Mouse (Mus musculus) lung, postnatal 0 days (tissue): Measurements from ENCODE around the gene Brf1. TPM values are rescaled to one million over a fixed set of nuclear protein-coding genes. Genes with fewer than 3 reads are reported as not detected.
A peak's percentile ranks its signal among the peaks of the same experiment; 100 is the strongest.

Source experiments
- ATAC-seq: fragments of 200-750 bp; cut with Nextera tagmentation; 2 replicates; pipeline ENCODE4 v1.8.0; 2017; ENCODE audit warnings: moderate library complexity
- DNase-seq: peaks from one replicate; pipeline ENCODE4 v3.0.0-alpha.2; 2016; ENCODE audit warnings: low spot score
- H3K27ac ChIP-seq: fragments of 300-500 bp; sonication (generic); 2 replicates; pipeline ENCODE4 v1.5.1; 2014; ENCODE audit warnings: antibody characterized with exemption, mild to moderate bottlenecking, low read length, mixed read lengths
- H3K27me3 ChIP-seq: fragments of 300-500 bp; sonication (generic); replicated peaks from 2 replicates; pipeline ENCODE4 v1.6.1; 2014; ENCODE audit warnings: low read length, mixed read lengths; ENCODE audit not compliant: insufficient read depth
- H3K36me3 ChIP-seq: fragments of 300-500 bp; sonication (generic); 2 replicates; pipeline ENCODE4 v1.6.1; 2014; ENCODE audit warnings: low read length, mixed read lengths; ENCODE audit not compliant: insufficient read depth
- H3K4me1 ChIP-seq: fragments of 300-500 bp; sonication (generic); 2 replicates; pipeline ENCODE4 v1.6.1; 2014; ENCODE audit warnings: antibody characterized with exemption, low read depth, low read length, mixed read lengths; ENCODE audit not compliant: insufficient read depth
- H3K4me2 ChIP-seq: fragments of 300-500 bp; sonication (generic); replicated peaks from 2 replicates; pipeline ENCODE4 v1.6.1; 2014; ENCODE audit warnings: low read depth, mild to moderate bottlenecking, low read length, moderate library complexity, mixed read lengths
- H3K4me3 ChIP-seq: fragments of 300-500 bp; sonication (generic); 2 replicates; pipeline ENCODE4 v1.5.1; 2014; ENCODE audit warnings: low read depth, low read length
- H3K9ac ChIP-seq: fragments of 300-500 bp; sonication (generic); replicated peaks from 2 replicates; pipeline ENCODE4 v1.6.1; 2014; ENCODE audit warnings: low read depth, mild to moderate bottlenecking
- H3K9me3 ChIP-seq: fragments of 300-500 bp; sonication (generic); 2 replicates; pipeline ENCODE4 v1.6.1; 2016; ENCODE audit warnings: low read length, mixed read lengths
- CTCF ChIP-seq: IDR thresholded peaks from 2 replicates; pipeline ENCODE4 v1.5.1; 2016; ENCODE audit warnings: antibody characterized with exemption, mild to moderate bottlenecking
- EP300 ChIP-seq: IDR thresholded peaks from 2 replicates; pipeline ENCODE4 v1.6.1; 2016; ENCODE audit warnings: antibody characterized with exemption, mild to moderate bottlenecking, control low read depth
- WGBS: fragments of 180-500 bp; shearing (Covaris S2); extraction: QIAGEN DNeasy Blood & Tissue Kit; methylation state at CpG from one replicate; pipeline ENCODE4 v1.1.7; 2014; 5-methylcytosine and 5-hydroxymethylcytosine counted together
- polyA plus RNA-seq: library from polyadenylated mRNA; unstranded; fragments of >200 nt; fragmentation: Nextera tagmentation; extraction: Ambion mirVana; gene quantifications from 2 replicates; pipeline ENCODE4 v1.2.1, GENCODE M21; 2015

The Brf1 gene
- polyA plus RNA-seq, 1 experiment from 2014 or later: 38.8 TPM

GRCm38 (mm10) chr12:112955800-112956199, 44.7 kb downstream of the Brf1 start:
- H3K9me3 ChIP-seq: no peaks in the 10 kb centered on the region
- TF ChIP-seq CTCF: peak; percentile 95
- no peak for TF ChIP-seq EP300
- H3K4me2 ChIP-seq: no peak overlapping the region
- 39% methylated on average over 4 of the region's 4 CpGs for WGBS
- peaks cover 10% of the 10 kb centered on the region for H3K4me1 ChIP-seq
- no peak overlapping the region for H3K9ac ChIP-seq
- ATAC-seq (peak; percentile 50), DNase-seq (peak; percentile 76)
- no peaks in the 10 kb centered on the region for H3K27me3 ChIP-seq
- peaks cover 13% of the 10 kb centered on the region for H3K36me3 ChIP-seq
- H3K4me3 ChIP-seq: no peak overlapping the region
- no peak overlapping the region for H3K27ac ChIP-seq

DNA sequence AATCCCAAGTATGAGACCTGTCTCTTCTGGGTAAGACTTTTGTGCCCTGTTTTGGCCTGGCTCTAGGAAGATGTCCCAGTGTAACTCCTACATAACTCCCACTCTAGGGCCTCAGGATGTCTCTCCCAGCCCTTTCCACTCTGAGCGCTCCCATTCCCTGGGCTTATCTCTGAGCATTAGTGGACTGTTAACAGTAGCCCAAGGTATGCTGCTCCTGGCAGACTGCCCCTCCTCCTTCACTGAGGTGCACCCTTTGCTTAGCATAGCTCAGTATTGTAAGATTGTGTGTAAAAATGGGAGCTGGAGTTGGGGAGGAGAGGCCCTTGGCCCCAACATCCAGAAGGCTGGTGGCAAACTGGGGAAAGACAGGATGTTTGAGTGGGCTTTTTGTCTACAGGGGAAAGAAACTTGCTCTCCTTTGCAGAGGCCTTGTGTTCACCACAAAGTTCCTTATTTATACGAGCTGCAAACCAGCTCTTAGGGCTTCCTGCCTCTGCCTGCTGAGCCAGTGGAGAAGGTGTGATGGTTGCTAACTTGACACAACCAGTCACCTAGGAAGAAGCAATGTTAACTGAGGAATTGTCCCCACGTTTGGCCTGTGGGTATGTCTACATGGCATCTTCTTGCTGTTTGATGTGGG, 47.5 kb downstream of the Brf1 start:
- DNase-seq (no peak), ATAC-seq (no peak)
- Histone ChIP-seq H3K4me2 (no peak overlapping the region), H3K4me1 (peaks cover 19% of the 10 kb centered on the region), H3K9me3 (no peaks in the 10 kb centered on the region), H3K36me3 (no peaks in the 10 kb centered on the region), H3K27ac (peak overlapping the region; percentile 62), H3K9ac (no peak overlapping the region), H3K27me3 (no peaks in the 10 kb centered on the region), H3K4me3 (no peak overlapping the region)
- 49% methylated on average over 3 of the region's 3 CpGs for WGBS
- TF ChIP-seq CTCF (no peak), EP300 (no peak)

DNA sequence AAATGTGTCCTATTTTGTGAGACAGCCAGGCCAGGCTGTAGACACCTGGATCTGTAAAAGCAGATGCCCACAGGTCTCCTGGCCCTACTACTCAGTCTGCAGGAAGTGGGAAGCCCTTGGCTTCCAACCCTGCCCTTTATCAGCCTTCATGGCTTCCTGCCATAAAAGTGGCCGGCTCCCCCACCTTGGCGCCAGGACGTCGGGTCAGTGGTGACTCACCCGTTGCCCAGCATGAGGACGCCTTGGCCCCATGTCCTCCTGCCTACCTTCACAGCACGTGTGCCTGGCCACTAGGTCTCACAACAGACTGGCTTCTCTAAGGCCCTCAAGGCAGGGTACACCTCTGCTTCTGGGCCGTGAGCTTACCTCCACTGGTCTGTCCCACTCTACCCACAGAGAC, 48.1 kb downstream of the Brf1 start:
- H3K9me3 ChIP-seq: no peaks in the 10 kb centered on the region
- peaks cover 19% of the 10 kb centered on the region for H3K4me1 ChIP-seq
- H3K4me3 ChIP-seq: no peak overlapping the region
- peak overlapping the region; percentile 68 for H3K27ac ChIP-seq
- peak; percentile 51 for ATAC-seq
- DNase-seq: peak; percentile 83
- H3K4me2 ChIP-seq: no peak overlapping the region
- TF ChIP-seq CTCF: no peak
- peak; percentile 66 for TF ChIP-seq EP300
- no peak overlapping the region for H3K9ac ChIP-seq
- no peaks in the 10 kb centered on the region for H3K36me3 ChIP-seq
- H3K27me3 ChIP-seq: no peaks in the 10 kb centered on the region
- 21% methylated on average over 8 of the region's 8 CpGs for WGBS

DNA sequence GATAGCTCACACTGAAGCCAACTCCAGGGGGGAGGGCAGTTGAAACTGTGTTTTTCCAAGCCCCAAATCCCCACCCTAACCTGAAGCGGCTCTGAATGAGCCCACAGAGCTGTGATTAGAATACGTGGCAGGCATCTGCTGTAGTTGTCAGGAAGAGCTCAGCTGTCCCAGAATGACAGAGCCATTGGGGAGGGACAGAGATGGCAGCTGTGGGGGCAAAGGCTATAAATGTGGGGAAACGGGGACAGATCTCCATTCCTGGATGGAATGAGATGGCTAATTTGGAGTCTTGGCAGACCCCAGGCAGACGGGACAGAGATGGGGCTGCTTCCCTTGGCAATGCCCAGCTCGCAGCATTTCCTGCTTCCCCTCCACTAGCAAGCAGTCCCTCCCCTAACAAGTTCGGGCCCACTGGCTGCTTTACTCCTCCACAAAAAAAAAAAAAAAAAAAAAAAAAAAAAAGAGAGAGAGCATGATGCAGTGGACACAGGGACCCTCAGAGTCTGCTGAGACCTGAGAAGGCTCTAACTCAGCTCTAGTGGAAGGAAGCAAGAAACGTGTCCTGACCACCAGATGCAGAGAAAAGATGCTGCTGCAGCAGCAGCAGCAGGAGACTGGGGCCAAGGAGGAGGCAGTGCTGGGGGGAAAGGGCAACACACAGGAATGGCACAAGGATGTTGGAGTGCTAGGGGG, 49.2 kb downstream of the Brf1 start:
- TF ChIP-seq CTCF (no peak), EP300 (no peak)
- WGBS: 15% methylated on average over 7 of the region's 7 CpGs
- H3K4me3 ChIP-seq: no peak overlapping the region
- ATAC-seq (no peak), DNase-seq (no peak)
- H3K9me3 ChIP-seq: no peaks in the 10 kb centered on the region
- H3K4me1 ChIP-seq: peaks cover 19% of the 10 kb centered on the region
- peak overlapping the region; percentile 68 for H3K27ac ChIP-seq
- no peak overlapping the region for H3K9ac ChIP-seq
- no peaks in the 10 kb centered on the region for H3K27me3 ChIP-seq
- H3K36me3 ChIP-seq: no peaks in the 10 kb centered on the region
- no peak overlapping the region for H3K4me2 ChIP-seq

- Histone ChIP-seq H3K4me2 (peak overlapping the region; percentile 80), H3K9ac (no peak overlapping the region), H3K9me3 (no peaks in the 10 kb centered on the region), H3K27me3 (no peaks in the 10 kb centered on the region), H3K4me3 (peak overlapping the region; percentile 53; the same call in 1 of the 2 replicates), H3K27ac (peak overlapping the region; percentile 68), H3K4me1 (peaks cover 19% of the 10 kb centered on the region), H3K36me3 (no peaks in the 10 kb centered on the region)
- WGBS: 5% methylated on average over 6 of the region's 6 CpGs
- TF ChIP-seq EP300: no peak
- no peak for TF ChIP-seq CTCF
- ATAC-seq (no peak), DNase-seq (no peak)
Observed at GRCm38 (mm10) chr12:112950761-112951129, 49.8 kb downstream of the Brf1 start.

GRCm38 (mm10) chr12:112950040-112950760, 50.3 kb downstream of the Brf1 start:
- Histone ChIP-seq H3K36me3 (no peaks in the 10 kb centered on the region), H3K4me1 (peaks cover 19% of the 10 kb centered on the region), H3K4me2 (peak overlapping the region; percentile 80), H3K27ac (peak overlapping the region; percentile 68), H3K4me3 (peak overlapping the region; percentile 53), H3K9me3 (no peaks in the 10 kb centered on the region), H3K27me3 (no peaks in the 10 kb centered on the region), H3K9ac (peak overlapping the region; percentile 36; the same call in 1 of the 2 replicates)
- DNase-seq (peak; percentile 92), ATAC-seq (peak; percentile 81)
- WGBS: under 1% methylated on average over 58 of the region's 58 CpGs
- no peak for TF ChIP-seq CTCF
- peak; percentile 15; the same call in 1 of the 2 replicates for TF ChIP-seq EP300
